Mouse (Mus musculus) natural killer cell, adult 2 months (primary cell): ENCODE data around the gene Palm.

Source experiments
- DNase-seq, 2 experiments: peaks; one replicate each; pipeline ENCODE4 v3.0.0; 2022; ENCODE audit warnings: low spot score in 2 of 2

Palm gene

DNA sequence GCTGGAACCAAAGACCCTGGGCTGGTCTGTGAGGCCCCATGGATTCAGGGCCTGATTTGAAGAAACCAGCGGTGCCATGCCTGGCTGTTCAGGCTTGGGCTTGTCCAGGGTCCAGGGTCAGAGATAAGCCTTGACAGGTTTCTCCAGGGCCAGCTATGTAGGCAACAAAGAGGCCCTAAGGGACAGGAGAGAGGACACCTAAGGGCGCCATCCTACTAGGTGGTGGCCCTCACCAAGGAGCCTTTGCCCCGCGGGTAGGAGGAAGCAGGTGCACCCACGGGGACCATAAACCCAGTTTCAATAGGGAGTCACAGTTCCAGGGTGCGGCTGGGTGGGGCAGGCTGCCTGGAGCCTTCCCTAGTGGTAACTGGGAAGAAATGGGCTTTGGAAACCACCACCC is 29.6 kb downstream of the Palm start:
- no peak for DNase-seq

DNA sequence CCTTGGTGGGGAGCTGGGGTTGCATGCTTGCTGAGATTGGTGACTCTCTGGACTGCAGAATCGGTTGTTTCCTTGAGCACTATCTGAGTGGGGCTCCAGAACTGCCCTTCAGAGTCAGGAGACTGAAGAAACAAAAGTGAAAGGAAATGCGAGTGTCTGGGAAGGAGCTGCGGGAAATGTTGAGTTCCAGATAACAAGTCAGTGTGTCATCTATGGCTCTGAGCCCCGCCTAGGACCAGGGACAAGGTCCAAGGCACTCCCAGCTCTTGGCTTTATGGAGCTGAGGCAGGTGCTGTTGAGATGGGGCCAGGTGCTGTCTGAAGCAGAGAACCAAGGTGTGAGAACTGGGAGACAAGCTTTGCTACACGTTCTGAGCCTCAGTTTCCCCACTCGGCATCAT is 31.0 kb downstream of the Palm start:
- no peak for DNase-seq

- no peak for DNase-seq
These were observed 38.2 kb downstream of the Palm start for GRCm38 (mm10) chr10:79831583-79831982.

GRCm38 (mm10) chr10:79832026-79832785 is 38.8 kb downstream of the Palm start:
- DNase-seq: peak; percentile 28 to 55

DNA sequence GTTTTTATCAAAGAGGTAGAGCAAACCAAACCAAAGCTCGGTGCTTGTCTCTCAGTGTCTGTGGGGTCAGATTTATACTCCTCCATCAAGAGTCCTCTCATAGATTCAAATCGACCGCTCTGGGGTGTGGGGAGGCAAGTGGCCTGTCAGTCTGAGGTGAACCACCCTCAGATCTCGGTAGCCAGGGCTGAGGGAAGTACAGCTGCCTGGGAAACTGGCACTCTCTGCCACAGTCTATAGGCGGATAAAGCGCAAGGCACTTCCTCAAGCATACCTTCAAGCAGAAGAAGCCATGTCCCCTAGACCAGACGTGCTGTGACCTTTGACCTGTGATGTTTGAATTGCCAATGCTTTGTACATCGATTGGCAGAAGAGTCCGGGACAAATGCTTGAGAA is 39.4 kb downstream of the Palm start:
- DNase-seq: no peak

DNA sequence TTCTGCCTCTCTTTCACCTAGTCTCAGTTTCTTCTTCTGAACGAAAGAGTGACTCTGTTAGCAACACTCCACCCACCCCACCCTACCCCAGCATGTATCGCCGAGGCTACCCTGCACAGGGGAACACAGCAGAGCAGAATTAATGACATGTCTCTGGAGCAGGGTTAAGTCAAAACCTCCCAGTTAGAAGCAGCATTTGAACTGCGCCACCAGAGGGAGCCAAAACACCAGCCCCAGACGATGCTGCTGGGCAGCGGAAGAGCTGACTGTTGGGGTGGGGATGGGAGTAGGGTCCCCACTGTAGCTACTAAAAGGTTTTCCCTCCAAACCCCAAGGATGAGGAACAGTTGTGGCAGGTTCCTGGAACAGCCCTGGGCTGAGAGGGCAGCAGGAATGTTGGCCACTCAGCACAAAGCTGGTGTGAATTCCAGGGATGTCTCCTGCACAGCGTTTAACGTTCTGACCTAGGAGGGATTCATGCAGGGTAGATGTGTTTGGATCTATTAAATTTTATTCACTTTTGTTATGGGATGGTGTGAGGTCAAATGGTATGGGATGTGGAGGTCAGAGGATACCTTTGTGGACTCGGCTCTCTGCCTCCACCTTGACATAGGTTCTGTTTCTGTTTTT is 41.5 kb downstream of the Palm start:
- DNase-seq: peak; percentile 63 to 76

DNA sequence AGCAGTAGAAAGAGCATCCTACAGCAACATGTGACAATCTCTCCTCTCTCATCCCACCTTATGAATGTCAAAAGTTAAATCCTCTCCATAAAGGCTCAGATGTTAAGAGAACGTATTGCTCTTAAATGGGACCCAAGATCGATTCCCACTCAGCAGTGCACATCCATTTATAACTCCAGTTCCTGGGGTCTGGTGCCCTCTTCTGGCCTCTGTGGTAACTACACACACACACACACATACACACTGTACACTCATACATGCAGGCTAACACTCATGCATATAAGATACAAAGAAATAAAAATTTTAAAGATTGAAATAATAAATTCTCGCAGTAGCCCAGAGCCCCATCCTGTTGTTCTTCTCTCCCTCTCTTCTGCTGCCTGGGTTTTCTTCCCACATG is 43.5 kb downstream of the Palm start:
- DNase-seq: no peak

DNA sequence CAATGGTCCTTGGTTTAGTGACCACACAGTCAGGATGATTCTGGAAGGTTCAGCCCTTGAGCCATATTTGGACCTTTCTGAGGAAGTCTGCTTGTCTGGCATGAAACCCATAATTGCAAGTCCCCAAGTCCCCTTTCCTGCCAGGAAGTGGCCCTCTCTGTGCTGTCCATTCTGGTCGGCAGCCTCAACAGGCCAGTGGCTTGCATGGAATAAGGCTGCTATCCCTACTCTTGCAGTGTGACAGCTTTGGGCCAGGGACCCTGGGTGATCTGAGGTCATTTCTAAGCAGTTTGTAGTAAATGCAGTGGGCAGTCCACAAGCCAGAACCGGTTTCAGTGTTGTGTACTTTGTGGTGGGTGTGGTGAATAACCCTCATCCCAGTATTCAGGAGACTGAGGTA is 44.8 kb downstream of the Palm start:
- no peak for DNase-seq

- DNase-seq: no peak
These were observed 46.7 kb downstream of the Palm start for GRCm38 (mm10) chr10:79840091-79840490.

DNA sequence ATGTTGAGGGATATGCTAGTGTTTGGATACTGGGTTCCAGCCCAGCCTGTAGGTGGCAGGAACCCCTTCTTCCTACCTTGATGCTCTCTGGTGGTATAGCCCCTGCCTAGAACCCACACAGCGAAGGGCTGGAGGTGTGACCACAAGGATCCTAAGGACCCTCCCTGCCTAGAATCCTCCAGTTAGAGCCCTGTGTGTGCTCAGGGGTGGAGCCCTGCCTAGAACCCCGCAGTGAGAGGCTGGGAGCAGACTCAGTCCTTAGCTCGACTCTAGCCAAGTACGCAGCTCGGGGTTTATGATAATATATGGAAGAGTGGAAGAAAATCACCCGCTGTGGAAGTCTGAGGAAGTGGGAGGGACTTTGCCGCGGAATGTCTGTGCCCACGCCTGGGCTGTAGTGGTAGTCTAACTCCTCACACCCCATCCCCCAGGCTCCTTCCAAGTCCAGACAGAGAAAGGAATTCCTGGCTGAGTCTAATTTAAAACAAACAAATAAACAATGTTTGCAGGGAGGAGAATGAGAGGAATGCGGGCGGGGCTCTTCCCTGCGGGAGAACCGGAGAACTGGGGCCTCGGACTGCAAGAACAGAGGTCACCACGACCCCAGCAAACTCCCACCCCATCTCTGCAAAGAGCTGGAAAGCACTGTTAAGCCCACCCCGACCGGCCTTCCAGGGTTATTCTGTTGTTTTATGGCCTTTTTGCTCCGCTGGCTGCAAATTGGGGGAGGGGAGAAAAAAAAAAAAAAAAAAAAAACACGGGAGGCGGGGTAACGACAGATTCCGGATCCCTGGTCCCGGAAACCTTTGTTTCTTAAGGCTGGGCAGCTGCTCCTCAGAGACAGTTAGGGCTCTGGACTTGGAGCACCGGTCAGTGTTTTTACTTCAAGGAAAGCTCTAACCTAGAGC is 47.5 kb downstream of the Palm start:
- DNase-seq: no peak

DNA sequence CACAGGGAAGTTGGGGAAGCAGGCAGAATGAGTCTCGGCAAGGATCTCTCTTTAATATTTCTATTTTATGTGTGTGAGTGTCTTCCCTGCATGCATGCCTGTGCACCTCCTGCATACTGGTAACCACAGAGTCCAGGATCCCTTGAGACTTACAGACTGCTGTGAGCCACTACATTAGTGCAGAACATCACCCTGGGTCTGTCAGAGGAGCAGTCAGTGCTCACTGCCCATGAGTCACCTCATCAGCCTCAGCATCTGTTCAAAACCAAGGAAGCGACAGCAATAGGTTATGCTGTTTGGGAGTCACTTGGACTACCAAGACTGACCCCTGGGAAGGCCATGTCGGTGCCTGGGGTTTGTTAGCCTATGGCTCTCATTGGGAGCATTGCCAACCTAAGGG is 49.0 kb downstream of the Palm start:
- DNase-seq: no peak

- no peak for DNase-seq
These were observed 50.1 kb downstream of the Palm start for GRCm38 (mm10) chr10:79843476-79843875.

DNA sequence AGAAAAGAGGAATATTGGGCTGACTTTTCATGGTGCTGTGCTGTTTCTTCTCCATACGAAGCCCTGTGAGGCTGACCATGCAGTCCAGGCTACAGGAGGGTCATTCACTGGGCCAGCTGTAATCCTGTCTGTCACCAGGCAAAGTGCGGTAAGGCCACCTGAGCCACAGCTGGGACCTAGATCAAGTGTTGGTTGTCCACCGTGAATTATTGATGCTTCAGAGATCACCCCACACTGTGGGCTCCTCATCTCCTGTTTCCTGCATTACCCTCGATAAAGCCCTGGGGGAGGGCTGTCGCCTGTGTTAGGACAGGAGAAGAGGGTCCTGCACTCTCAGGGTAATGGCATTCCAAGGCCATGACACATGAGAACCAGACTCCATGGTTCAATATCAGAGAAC is 53.2 kb downstream of the Palm start:
- DNase-seq: no peak

GRCm38 (mm10) chr10:79849941-79850628 is 56.7 kb downstream of the Palm start:
- no peak for DNase-seq

DNA sequence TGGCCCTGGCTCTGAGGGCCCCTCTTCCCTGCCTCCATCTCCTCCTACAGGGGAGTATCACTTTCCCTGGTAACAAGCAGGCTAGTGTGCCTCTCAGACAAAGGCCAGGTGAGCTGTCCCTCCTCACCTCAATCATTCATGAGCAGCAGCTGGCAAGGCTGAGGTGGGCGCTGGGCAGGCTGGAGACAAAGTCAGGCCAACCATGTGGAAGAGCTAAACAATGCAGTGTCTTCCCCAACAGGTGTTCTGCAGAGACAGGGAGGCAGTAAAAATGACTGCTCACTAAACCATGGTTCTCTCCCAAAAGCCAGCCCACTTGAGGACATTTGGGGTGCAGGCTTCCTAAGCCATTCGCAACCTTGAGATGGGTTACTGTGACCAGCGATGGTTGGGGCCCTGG is 58.3 kb downstream of the Palm start:
- no peak for DNase-seq

DNA sequence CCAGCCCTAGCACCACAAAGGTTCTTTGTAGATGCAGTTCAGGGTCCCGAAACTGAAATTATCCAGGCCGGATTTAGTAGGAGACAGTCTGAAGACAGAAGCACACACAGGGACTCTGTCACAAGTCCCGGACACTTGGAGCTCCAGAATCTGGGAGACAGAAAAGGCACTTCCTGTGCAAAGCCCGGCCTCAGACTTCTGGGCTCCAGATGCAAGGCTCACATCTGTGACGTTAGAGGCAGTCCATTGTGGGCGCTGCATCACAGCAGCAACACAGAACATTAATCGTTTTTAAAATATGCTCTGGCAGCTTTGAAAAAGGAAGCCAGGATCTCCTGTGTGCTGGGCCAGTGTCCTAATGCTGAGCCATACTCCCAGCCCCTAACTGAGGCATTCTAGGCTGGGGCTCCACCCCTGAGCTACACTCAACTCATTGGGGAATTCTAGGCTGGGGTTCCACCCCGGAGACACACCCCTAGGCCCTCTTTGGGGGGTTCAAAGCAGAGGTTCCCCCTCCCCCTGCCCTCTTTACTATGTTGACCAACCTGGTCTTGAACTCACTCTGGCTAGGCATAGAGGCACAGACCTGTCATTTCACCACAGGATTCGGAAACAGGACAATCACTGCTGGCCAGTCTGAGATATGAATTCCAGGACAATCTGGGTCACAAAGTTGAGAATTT is 58.9 kb downstream of the Palm start:
- no peak for DNase-seq

GRCm38 (mm10) chr10:79852827-79853226 is 59.5 kb downstream of the Palm start:
- DNase-seq: no peak

GRCm38 (mm10) chr10:79853392-79853791 is 60.0 kb downstream of the Palm start:
- DNase-seq: peak in 1 of 2 experiments; percentile 38

DNA sequence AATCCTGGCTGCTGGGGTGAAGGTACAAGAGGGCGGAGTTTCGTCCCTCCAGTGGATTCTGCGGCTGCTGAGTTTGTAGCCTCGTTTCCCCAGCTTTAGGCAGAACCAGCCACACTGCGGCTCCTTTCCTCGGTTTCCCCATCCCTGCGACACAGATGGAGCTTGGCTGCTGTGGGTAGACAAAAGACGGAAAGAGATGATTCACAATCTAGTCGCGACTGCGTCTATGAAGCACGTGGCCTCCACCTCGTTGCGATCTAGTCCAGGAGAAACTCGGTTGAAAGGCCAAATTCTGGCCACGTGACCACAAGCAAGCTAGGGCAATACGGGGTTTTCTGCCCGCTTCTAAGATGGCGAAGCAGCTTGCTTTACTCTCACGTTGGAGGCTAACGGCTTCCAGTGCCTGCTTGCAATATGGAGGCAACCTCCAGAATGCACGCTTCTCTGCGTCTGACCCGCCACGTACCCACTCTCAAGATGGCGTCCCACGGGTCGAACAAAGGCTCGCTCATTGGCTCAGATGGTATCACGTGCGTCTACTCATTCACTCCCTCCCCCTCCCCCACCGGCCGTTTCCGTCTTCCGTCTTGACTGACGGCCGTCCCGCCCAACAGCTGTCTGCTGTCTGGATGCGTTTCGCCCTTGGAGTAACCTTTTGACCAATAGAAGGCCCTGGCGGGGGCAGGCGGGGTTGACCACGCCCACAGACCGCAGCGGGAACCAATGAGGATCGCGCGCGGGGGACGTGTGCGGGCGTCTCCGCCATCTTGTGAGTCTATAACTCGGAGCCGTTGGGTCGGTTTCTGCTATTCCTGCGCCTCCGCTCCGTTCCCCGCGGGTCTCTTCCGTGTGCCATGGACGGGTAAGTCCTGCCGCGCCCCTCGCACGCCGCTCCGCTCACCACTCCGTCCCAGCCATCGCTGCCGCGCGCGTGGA is 60.8 kb downstream of the Palm start, which contains the start of gene Ptbp1:
TSS of gene Ptbp1 (plus strand) at position 568 of the 936 bp plus-strand sequence.
- DNase-seq: peak; percentile 98 to 99
